Mouse (Mus musculus): ENCODE results near the gene Gpr15.

Gpr15 gene

DNA sequence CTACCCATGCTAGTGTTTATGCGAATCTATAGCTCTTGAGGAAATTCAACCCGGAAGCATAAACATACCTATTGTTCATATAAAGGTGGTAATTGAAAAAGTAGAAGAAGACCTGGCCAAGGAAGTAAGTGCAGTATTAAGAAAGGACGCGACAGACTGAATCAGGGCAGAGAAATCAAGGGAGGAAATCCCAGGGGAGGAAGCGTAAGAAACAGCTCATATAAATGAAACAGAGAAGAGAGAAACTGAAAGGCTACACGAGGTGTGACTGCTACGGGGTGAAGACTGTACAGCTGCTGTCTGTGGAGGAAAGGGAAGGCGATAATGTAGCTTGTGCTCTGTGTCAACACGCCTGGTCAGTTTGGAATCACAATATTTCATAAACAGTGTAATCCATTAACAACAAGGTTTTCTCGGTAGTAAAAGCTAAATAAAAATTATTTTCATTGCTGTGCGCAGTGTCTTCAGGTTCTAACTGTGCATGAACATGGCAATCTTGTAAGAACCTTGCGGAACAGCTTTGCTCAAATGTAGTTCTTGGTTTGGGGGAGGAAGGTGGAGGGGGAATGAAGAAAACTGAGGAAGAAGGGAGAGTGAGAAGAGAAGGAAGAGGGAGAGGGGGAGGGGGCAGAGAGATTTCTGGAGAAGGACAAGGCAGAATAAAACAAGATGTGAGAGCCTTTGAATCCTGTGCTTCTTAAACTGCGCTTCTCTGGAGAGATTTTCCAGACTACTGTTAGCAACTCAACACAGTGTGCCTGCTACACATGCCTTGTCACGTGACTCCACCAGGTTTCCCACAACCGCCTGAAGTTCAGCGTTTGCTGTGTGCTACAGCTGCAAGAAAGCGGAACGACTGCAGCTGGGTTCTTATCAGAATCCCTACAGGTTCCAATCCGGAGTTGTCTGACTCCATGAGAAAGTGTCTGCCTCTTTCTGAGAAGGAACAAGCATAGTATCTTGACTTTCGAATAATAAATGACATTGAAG is 33.0 kb downstream of the Gpr15 start:
- TF ChIP-seq GATA4 (IDR thresholded peaks at IDR 0.05; ENCODE audit: insufficient replicate concordance, low read length): no peak

DNA sequence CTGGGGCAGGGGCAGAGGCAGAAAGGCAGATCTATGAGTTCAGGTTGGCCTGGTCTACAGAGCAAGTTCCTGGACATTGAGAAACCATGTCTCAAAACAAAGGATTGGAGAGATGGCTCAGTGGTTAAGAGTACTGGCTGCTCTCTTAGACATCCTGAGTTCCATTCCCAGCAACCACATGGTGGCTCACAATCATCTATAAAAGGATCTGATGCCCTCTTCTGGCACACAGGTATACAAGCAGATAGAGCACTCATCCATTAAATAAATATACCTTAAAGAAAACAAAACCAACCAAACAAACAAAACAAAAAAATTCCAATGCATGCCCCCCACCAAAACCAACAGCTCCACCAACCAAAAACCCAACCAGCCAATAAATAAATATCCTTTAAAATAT is 34.3 kb downstream of the Gpr15 start:
- no peak for TF ChIP-seq GATA4 (IDR thresholded peaks at IDR 0.05; ENCODE audit: insufficient replicate concordance, low read length)

DNA sequence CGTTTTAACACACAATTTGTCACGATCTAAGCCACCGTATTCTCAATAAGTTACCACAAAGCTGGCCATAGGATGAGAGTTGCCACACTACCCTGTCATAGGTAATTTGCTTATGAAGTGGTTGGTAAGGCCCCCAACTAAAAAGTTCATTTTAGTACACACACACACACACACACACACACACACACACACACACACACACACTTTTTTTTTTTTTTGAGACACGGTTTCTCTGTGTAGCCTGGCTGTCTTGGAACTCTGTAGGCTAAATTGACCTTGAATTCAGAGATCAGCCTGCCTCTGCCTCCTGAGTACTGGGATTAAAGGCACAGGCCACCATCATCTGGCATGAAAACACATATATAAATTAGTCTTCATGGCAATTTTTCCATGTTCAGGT is 35.0 kb downstream of the Gpr15 start:
- TF ChIP-seq GATA4 (IDR thresholded peaks at IDR 0.05; ENCODE audit: insufficient replicate concordance, low read length): no peak

DNA sequence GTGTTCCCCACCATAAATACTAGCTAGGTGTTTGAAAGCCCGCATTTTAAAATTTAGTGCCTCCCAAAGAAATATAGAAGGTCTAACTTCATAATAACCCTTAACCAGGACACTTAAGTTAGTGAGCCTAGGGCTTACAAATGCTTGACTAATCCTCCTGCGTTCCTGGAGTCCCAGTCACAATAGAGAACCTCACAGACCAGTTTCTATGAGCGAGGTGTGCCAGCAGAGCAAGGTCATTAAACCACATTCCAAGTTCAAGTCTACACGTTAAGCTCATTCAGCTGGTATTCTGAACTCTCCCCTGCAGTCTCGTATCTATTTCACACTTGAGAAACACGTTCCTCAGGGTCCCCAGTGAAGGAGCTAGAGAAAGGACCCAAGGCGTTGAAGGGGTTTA is 36.0 kb downstream of the Gpr15 start:
- no peak for TF ChIP-seq GATA4 (IDR thresholded peaks at IDR 0.05; ENCODE audit: insufficient replicate concordance, low read length)

DNA sequence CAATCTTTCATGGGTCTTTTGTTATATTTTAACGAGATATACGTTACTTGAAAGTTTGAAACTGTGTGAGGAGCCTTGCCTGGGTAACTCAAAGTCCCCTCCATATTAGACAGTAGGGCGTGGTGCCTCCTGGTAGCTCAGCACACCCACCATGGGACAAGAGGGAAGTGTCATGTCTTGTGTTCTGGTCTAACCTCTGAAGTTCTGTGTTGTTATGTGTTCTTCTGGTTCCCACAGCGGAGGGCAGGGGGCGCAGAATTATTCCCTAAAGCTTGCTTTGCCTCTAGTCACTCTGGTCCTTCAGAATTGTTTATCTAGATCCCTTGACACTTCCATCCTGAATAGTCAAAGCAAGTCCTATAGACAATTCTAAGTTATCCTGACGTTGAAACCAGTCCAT is 36.8 kb downstream of the Gpr15 start:
- no peak for TF ChIP-seq GATA4 (IDR thresholded peaks at IDR 0.05; ENCODE audit: insufficient replicate concordance, low read length)

DNA sequence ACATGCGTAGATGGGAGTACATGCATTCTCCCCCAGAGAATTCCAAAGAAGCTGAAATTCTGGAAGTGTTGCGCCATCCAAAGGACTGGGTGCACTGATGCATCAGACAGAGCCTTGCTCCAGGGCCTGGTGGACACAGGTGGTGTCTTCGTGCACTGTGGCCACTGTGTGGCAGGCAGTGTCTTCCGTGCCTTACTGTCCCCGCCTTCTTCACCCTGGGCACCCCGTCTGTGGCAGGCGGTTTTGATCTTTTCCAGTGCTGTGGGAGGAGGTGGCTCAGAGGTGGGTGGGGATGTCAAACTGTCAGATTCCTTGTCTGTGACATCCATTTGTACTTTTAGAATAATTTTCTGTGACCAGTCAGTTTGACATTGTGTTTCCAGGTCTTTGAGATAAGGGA is 40.2 kb downstream of the Gpr15 start:
- no peak for TF ChIP-seq GATA4 (IDR thresholded peaks at IDR 0.05; ENCODE audit: insufficient replicate concordance, low read length)

DNA sequence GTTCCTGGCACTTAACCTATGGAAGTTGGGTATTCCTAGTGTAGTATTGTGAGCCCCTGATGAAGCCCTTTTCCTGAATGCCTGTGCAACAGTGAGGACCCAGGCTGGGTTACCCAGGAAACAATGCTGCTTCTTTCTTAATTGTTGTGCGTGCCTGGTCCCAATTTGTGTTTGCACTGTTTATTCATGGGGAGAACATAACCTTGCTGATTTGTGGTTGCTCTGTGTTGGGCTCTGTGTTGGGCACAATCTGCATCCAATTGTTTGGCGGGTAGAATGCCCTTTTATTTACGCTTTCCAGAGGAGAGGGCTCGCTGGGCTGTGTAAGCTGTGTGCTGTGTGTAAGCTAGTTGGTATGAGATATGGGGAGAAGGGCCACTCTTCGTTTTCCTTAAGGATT is 41.4 kb downstream of the Gpr15 start:
- TF ChIP-seq GATA4 (IDR thresholded peaks at IDR 0.05; ENCODE audit: insufficient replicate concordance, low read length): no peak

DNA sequence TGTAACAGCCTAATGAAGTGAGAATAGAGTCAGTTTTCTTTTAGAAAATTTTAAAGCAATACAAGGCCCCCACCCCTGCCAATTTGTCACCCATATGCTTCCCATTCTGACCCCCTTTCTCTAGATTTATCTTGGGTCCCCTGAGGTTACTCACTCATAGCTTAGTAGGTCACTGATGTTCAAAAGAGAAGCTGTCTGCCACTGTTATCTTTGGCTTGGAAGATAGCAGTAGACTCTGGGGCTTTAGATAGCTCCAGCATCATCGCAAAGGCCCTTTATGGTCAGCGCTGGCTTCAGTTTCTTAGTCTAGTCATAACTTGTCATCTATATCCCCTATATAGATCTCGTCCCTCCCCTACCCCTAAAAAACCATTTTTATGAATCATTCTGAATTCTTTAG is 42.2 kb downstream of the Gpr15 start:
- no peak for TF ChIP-seq GATA4 (IDR thresholded peaks at IDR 0.05; ENCODE audit: insufficient replicate concordance, low read length)

DNA sequence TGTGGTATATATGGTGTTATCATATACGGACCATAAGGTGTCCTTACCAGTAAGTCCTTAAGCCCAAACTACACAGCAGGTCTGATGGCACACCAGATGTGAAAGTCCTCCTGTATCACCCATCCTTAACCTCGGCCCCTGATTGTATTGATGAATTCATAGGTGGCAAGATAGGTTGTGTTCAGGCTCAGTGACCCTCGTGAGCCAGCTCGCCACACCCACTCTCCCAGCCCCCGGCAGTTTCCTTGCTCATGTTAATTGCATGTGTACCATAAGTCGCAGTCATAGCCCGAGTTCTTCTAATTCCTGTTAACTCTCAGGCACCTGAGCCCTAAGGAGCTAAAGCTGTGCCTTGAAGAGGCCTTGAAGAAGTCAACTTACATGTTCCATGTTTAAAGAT is 42.7 kb downstream of the Gpr15 start:
- TF ChIP-seq GATA4 (IDR thresholded peaks at IDR 0.05; ENCODE audit: insufficient replicate concordance, low read length): no peak

DNA sequence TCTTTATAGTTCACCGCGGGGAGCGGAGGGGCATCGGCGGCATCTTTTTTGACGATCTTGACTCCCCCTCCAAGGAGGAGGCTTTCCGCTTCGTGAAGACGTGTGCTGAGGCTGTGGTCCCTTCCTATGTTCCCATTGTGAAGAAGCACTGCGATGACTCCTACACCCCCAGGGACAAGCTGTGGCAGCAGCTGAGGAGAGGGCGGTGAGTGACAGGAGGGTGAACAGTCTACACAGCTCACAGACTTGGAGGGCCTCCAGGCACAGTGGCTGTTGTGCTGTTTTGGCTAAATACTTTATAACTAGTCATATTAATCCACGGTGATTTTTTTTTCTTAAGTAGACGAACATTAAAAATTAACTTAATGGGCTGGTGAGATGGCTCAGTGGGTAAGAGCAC is 43.6 kb downstream of the Gpr15 start:
- TF ChIP-seq GATA4 (IDR thresholded peaks at IDR 0.05; ENCODE audit: insufficient replicate concordance, low read length): no peak

DNA sequence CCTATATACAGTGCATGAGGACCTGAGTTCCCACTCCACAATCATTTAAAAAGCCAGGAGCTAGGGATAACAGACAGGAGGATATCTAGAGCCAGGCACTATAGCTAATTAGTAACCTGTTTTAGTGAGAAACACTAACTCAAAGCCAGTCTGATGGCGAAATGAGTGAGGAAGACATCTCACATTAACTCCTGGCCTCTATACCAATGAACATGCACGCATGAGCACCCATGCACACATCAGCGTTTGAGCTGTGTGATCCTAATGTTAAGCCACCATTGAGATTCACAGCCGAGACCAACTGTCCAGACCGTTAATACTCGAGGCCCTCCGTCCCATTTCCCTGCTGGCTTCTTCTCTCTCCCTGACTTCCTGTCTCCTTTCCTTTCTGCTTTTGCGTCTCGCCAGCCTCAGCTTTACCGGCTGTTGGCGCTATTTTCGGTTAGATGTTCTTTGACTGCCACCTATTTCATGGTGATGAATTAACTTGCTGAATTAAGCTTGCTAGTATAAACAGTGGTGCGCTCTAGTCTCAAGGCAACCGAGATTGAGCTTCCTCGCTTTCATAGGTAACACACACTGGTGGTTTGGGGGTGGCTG is 45.0 kb downstream of the Gpr15 start:
- TF ChIP-seq GATA4 (IDR thresholded peaks at IDR 0.05; ENCODE audit: insufficient replicate concordance, low read length): no peak

DNA sequence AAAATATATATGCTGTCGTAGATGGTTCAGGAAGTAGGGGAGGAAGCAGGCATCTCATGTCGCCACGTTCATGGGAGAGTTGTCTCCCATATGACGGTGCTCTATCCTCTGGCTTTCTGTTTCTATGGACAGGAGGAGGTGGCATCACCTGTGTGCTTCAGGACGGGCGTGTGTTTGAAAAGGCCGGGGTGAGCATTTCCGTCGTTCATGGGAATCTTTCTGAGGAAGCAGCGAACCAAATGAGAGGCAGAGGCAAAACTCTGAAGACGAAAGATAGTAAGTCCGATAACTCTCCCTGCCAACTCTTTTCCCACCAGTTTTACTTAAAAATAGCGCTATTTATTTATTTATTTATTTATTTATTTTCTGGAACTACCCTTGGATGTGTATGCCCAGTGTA is 46.5 kb downstream of the Gpr15 start:
- TF ChIP-seq GATA4 (IDR thresholded peaks at IDR 0.05; ENCODE audit: insufficient replicate concordance, low read length): no peak

DNA sequence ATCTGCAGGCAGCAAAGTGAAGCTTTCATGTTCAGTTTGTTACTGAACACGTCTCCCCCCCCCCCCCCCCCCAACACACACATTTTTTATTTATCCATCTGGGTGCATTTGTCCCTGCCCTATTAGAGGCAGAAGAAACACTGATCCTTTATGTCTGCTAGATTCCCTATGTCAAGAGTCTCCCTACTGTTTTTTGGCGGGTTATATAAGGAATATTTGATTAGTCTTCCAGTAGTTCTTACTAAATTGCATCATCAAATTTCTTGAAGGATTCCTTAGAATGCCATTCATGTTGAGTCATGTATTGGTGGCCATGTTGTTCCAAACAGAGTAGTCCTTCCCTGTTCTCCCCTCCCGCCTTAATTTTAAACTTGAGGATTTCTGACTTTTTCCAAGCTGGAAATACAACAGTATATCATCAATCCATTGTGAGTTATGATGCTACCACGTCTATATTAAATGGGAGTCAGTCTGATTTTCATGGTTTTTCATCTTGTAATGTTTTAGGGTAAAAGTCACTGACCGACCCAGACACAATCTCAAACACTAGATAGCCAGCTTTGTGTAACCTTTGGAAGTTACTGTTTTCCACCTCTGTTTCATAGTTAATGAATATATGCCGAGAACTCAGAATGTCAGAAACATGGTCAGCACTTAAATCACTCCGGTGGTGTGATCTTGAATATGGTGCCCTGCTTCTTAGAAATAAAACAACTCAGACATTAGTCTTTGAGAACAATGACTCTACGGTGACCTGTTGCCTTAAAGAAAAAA is 47.5 kb downstream of the Gpr15 start:
- no peak for TF ChIP-seq GATA4 (IDR thresholded peaks at IDR 0.05; ENCODE audit: insufficient replicate concordance, low read length)

DNA sequence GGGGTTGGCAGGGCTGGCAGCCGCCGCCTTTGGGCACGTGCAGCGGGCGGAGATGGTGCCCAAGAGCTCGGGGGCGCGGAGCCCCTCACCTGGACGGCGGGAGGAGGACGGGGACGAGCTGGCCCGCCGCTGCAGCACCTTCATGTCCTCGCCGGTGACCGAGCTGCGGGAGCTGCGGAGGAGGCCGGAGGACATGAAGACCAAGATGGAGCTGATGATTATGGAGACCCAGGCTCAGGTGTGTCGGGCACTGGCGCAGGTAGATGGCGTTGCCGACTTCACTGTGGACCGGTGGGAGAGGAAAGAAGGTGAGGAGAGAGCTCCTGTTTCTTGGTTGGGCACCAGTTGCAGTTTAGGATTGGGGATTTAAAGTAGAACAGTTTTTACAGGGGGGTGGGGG is 48.2 kb downstream of the Gpr15 start:
- TF ChIP-seq GATA4 (IDR thresholded peaks at IDR 0.05; ENCODE audit: insufficient replicate concordance, low read length): no peak

DNA sequence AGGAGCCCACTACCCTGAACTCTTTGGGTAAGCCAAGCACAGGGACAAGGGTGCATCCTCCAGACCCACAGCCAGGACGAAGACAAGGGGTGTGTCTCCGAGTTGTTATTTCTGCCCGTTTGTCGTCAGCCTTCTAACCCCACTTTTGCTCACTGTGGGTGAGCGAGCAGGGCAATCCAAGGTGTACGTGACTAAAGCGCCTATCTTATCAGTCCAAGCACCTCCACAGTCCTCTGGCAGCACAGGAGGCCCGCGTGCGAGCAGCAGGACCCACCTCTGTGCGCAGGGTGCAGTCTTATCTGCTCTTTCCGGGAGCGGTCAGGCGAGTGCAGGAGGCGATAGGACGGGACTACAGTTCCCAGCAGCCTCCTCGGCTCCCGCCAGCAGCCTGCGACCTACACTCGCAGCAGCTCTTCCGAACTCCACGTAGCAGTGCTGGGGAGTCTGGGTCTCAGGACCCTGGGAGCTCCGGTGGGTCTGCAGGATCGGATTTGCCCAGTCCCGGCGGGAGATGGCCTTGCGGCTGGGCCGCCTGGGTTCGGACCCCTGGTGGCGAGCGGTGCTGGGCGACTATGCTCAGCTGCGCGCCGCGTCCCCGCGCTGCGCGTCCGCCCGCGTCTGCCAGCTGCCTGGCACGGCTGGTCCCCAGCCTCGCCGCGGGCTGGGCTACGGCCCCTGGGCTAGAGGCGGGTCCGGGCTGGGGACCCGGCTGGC is 48.8 kb downstream of the Gpr15 start, which contains the start of gene Cpox:
Cpox (plus strand) TSS at position 376 of the 714 bp plus-strand sequence.
- peak; percentile 99; the same call in 1 of the 2 replicates for TF ChIP-seq GATA4 (IDR thresholded peaks at IDR 0.05; ENCODE audit: insufficient replicate concordance, low read length)

Measured in liver, adult (tissue).